Mouse (Mus musculus) midbrain, postnatal 0 days (tissue): ENCODE results near the gene Gas2l2. TPM values are rescaled to one million over a fixed set of nuclear protein-coding genes. Genes with fewer than 3 reads are reported as not detected.

Source experiments
- ATAC-seq: fragments of 200-750 bp; cut with Nextera tagmentation; 2 replicates; pipeline ENCODE4 v1.8.0; 2017; ENCODE audit warnings: moderate number of reproducible peaks, mild to moderate bottlenecking, moderate TSS enrichment, moderate library complexity; ENCODE audit not compliant: low FRiP score
- DNase-seq: peaks from one replicate; pipeline ENCODE4 v3.0.0-alpha.2; 2015; ENCODE audit warnings: low spot score
- H3K27ac ChIP-seq: fragments of 300-500 bp; sonication (generic); 2 replicates; pipeline ENCODE4 v1.5.1; 2014; ENCODE audit warnings: low read depth, mild to moderate bottlenecking, low read length, mixed read lengths
- H3K27me3 ChIP-seq: fragments of 300-500 bp; sonication (generic); 2 replicates; pipeline ENCODE4 v1.6.1; 2014; ENCODE audit warnings: low read length, control low read depth, mixed read lengths; ENCODE audit not compliant: insufficient read depth
- H3K36me3 ChIP-seq: fragments of 300-500 bp; sonication (generic); 2 replicates; pipeline ENCODE4 v1.6.1; 2014; ENCODE audit warnings: low read length, control low read depth, mixed read lengths; ENCODE audit not compliant: insufficient read depth
- H3K4me1 ChIP-seq: fragments of 300-500 bp; sonication (generic); 2 replicates; pipeline ENCODE4 v1.6.1; 2014; ENCODE audit warnings: mild to moderate bottlenecking, control low read depth, antibody characterized with exemption, low read length, mixed read lengths; ENCODE audit not compliant: insufficient read depth
- H3K4me2 ChIP-seq: fragments of 300-500 bp; sonication (generic); 2 replicates; pipeline ENCODE4 v1.6.1; 2014; ENCODE audit warnings: low read depth, mild to moderate bottlenecking, low read length, mixed read lengths; ENCODE audit not compliant: poor library complexity, severe bottlenecking
- H3K4me3 ChIP-seq: fragments of 300-500 bp; sonication (generic); 2 replicates; pipeline ENCODE4 v1.5.1; 2014; ENCODE audit warnings: low read depth, mild to moderate bottlenecking, low read length, moderate library complexity
- H3K9ac ChIP-seq: fragments of 300-500 bp; sonication (generic); replicated peaks from 2 replicates; pipeline ENCODE4 v1.6.1; 2014; ENCODE audit warnings: mild to moderate bottlenecking, low read length, moderate library complexity, mixed read lengths; ENCODE audit not compliant: poor library complexity, severe bottlenecking
- H3K9me3 ChIP-seq: fragments of 300-500 bp; sonication (generic); 2 replicates; pipeline ENCODE4 v1.6.1; 2016; ENCODE audit warnings: low read length, control low read depth
- CTCF ChIP-seq: IDR thresholded peaks from 2 replicates; pipeline ENCODE4 v1.5.1; 2016; ENCODE audit warnings: antibody characterized with exemption, mild to moderate bottlenecking
- WGBS: fragments of 180-500 bp; shearing (Covaris S2); extraction: QIAGEN DNeasy Blood & Tissue Kit; methylation state at CpG from one replicate; pipeline ENCODE4 v1.1.7; 2014; 5-methylcytosine and 5-hydroxymethylcytosine counted together
- polyA plus RNA-seq: library from polyadenylated mRNA; unstranded; fragments of >200 nt; fragmentation: Nextera tagmentation; extraction: Ambion mirVana; gene quantifications from 2 replicates; pipeline ENCODE4 v1.2.1, GENCODE M21; 2015
- total RNA-seq: library from RNA; depleted of rRNA; stranded (reverse); fragments of >200 nt; gene quantifications from 2 replicates; pipeline ENCODE4 v1.2.3, GENCODE M21; 2014

Gene Gas2l2
- total and polyA plus RNA-seq, 2 experiments from 2014 or later: 0.44 to 0.67 TPM

- no peak overlapping the region for H3K9ac ChIP-seq
- no peaks in the 10 kb centered on the region for H3K27me3 ChIP-seq
- WGBS: 83% methylated on average over 3 of the region's 3 CpGs
- no peak for DNase-seq
- H3K4me3 ChIP-seq: no peak overlapping the region
- H3K36me3 ChIP-seq: no peaks in the 10 kb centered on the region
- TF ChIP-seq CTCF: no peak
- no peak for ATAC-seq
- no peak overlapping the region for H3K4me2 ChIP-seq
- no peaks in the 10 kb centered on the region for H3K4me1 ChIP-seq
- H3K9me3 ChIP-seq: no peaks in the 10 kb centered on the region
- no peak overlapping the region for H3K27ac ChIP-seq
Observed at GRCm38 (mm10) chr11:83455608-83456007, 26.4 kb upstream of the Gas2l2 start.

GRCm38 (mm10) chr11:83454548-83454947 lies 25.3 kb upstream of the Gas2l2 start:
- H3K4me1 ChIP-seq: no peaks in the 10 kb centered on the region
- WGBS: 32% methylated on average over 4 of the region's 4 CpGs
- H3K4me2 ChIP-seq: no peak overlapping the region
- no peak overlapping the region for H3K4me3 ChIP-seq
- no peak overlapping the region for H3K27ac ChIP-seq
- TF ChIP-seq CTCF: no peak
- H3K36me3 ChIP-seq: no peaks in the 10 kb centered on the region
- DNase-seq: no peak
- no peaks in the 10 kb centered on the region for H3K27me3 ChIP-seq
- no peak overlapping the region for H3K9ac ChIP-seq
- no peak for ATAC-seq
- H3K9me3 ChIP-seq: no peaks in the 10 kb centered on the region

- H3K4me2 ChIP-seq: no peak overlapping the region
- H3K4me1 ChIP-seq: no peaks in the 10 kb centered on the region
- no peak for DNase-seq
- H3K27ac ChIP-seq: no peak overlapping the region
- H3K27me3 ChIP-seq: no peaks in the 10 kb centered on the region
- no peaks in the 10 kb centered on the region for H3K9me3 ChIP-seq
- H3K36me3 ChIP-seq: no peaks in the 10 kb centered on the region
- no peak for ATAC-seq
- 85% methylated on average over 10 of the region's 10 CpGs for WGBS
- no peak overlapping the region for H3K4me3 ChIP-seq
- no peak for TF ChIP-seq CTCF
- H3K9ac ChIP-seq: no peak overlapping the region
Observed at GRCm38 (mm10) chr11:83451281-83451680, 22.0 kb upstream of the Gas2l2 start.

- H3K36me3 ChIP-seq: no peaks in the 10 kb centered on the region
- H3K9me3 ChIP-seq: no peaks in the 10 kb centered on the region
- ATAC-seq (no peak), DNase-seq (no peak)
- TF ChIP-seq CTCF: no peak
- no peaks in the 10 kb centered on the region for H3K27me3 ChIP-seq
- no peak overlapping the region for H3K4me3 ChIP-seq
- H3K4me2 ChIP-seq: no peak overlapping the region
- H3K27ac ChIP-seq: no peak overlapping the region
- WGBS: 11% methylated on average over 1 of the region's 1 CpGs
- no peak overlapping the region for H3K9ac ChIP-seq
- no peaks in the 10 kb centered on the region for H3K4me1 ChIP-seq
Observed at GRCm38 (mm10) chr11:83450550-83450949, 21.3 kb upstream of the Gas2l2 start.

- Histone ChIP-seq H3K4me1 (no peaks in the 10 kb centered on the region), H3K9me3 (no peaks in the 10 kb centered on the region), H3K36me3 (no peaks in the 10 kb centered on the region), H3K27ac (no peak overlapping the region), H3K4me2 (no peak overlapping the region), H3K9ac (no peak overlapping the region), H3K4me3 (no peak overlapping the region), H3K27me3 (peaks cover 10% of the 10 kb centered on the region; the same call in 1 of the 2 replicates)
- no peak for DNase-seq
- no peak for TF ChIP-seq CTCF
- WGBS: 73% methylated on average over 4 of the region's 4 CpGs
- ATAC-seq: no peak
Observed at GRCm38 (mm10) chr11:83449298-83449697, 20.0 kb upstream of the Gas2l2 start.

GRCm38 (mm10) chr11:83448927-83449236 lies 19.6 kb upstream of the Gas2l2 start:
- Histone ChIP-seq H3K9me3 (no peaks in the 10 kb centered on the region), H3K4me3 (no peak overlapping the region), H3K27ac (no peak overlapping the region), H3K36me3 (no peaks in the 10 kb centered on the region), H3K4me2 (no peak overlapping the region), H3K9ac (no peak overlapping the region), H3K27me3 (peaks cover 11% of the 10 kb centered on the region; the same call in 1 of the 2 replicates), H3K4me1 (no peaks in the 10 kb centered on the region)
- DNase-seq: no peak
- ATAC-seq: no peak
- TF ChIP-seq CTCF: no peak
